Mouse (Mus musculus) liver, adult 2 months (tissue): Measurements from ENCODE around the gene Entpd2. TPM values are rescaled to one million over a fixed set of nuclear protein-coding genes. Genes with fewer than 3 reads are reported as not detected.

Experiments used
- DNase-seq: peaks from one replicate; pipeline ENCODE4 v3.0.0-alpha.2; 2011; ENCODE audit warnings: low read depth, low spot score; ENCODE audit errors: extremely low read depth
- H3K27ac ChIP-seq: fragments of 200-500 bp; replicated peaks from 2 replicates; pipeline ENCODE4 v1.5.1; 2012; ENCODE audit warnings: low read depth, mild to moderate bottlenecking, control low read depth, inconsistent platforms, low read length; ENCODE audit not compliant: insufficient read depth
- H3K27me3 ChIP-seq: fragments of 200-500 bp; 2 replicates; pipeline ENCODE4 v1.6.1; 2012; ENCODE audit warnings: mild to moderate bottlenecking, moderate library complexity, low read length, inconsistent platforms; ENCODE audit not compliant: control insufficient read depth, insufficient read depth
- H3K36me3 ChIP-seq: fragments of 200-500 bp; 2 replicates; pipeline ENCODE4 v1.6.1; 2012; ENCODE audit warnings: low read length, inconsistent platforms; ENCODE audit not compliant: control insufficient read depth, insufficient read depth
- H3K4me1 ChIP-seq: fragments of 200-500 bp; 2 replicates; pipeline ENCODE4 v1.6.1; 2011; ENCODE audit warnings: low read length; ENCODE audit not compliant: control insufficient read depth, insufficient read depth
- H3K4me3 ChIP-seq: fragments of 200-500 bp; 2 replicates; pipeline ENCODE4 v1.5.1; 2011; ENCODE audit warnings: low read depth, mild to moderate bottlenecking, control low read depth, low read length, moderate library complexity; ENCODE audit not compliant: insufficient read depth
- H3K79me2 ChIP-seq: fragments of 200-500 bp; 2 replicates; pipeline ENCODE4 v1.6.1; 2012; ENCODE audit warnings: inconsistent platforms, mild to moderate bottlenecking, low read length, moderate library complexity; ENCODE audit not compliant: control insufficient read depth, insufficient read depth
- H3K9ac ChIP-seq: fragments of 200-500 bp; 2 replicates; pipeline ENCODE4 v1.6.1; 2012; ENCODE audit warnings: low read depth, mild to moderate bottlenecking, control low read depth, inconsistent platforms, low read length
- CTCF ChIP-seq: fragments of 200-500 bp; IDR thresholded peaks from 2 replicates; pipeline ENCODE4 v1.5.1; 2011; ENCODE audit warnings: low read depth, low read length, control low read depth
- POLR2A ChIP-seq: fragments of 200-500 bp; IDR thresholded peaks from 2 replicates; pipeline ENCODE4 v1.6.1; 2011; ENCODE audit warnings: low read length, control low read depth; ENCODE audit not compliant: insufficient read depth; ENCODE audit errors: extremely low read depth
- WGBS: fragments of 180-500 bp; shearing (Covaris S2); methylation state at CpG from one replicate; pipeline ENCODE4 v1.1.7; 2018; 5-methylcytosine and 5-hydroxymethylcytosine counted together
- polyA plus RNA-seq: library from polyadenylated mRNA; depleted of rRNA; stranded (reverse); fragments of >200 nt; gene quantifications from 2 replicates; pipeline ENCODE4 v1.2.3, GENCODE M21; 2012
- total RNA-seq: library from RNA; depleted of rRNA; stranded (reverse); fragments of >200 nt; gene quantifications from 2 replicates; pipeline ENCODE4 v1.2.3, GENCODE M21; 2014

Entpd2 gene
- total and polyA plus RNA-seq, 2 experiments: 0.92 to 9.7 TPM

DNA sequence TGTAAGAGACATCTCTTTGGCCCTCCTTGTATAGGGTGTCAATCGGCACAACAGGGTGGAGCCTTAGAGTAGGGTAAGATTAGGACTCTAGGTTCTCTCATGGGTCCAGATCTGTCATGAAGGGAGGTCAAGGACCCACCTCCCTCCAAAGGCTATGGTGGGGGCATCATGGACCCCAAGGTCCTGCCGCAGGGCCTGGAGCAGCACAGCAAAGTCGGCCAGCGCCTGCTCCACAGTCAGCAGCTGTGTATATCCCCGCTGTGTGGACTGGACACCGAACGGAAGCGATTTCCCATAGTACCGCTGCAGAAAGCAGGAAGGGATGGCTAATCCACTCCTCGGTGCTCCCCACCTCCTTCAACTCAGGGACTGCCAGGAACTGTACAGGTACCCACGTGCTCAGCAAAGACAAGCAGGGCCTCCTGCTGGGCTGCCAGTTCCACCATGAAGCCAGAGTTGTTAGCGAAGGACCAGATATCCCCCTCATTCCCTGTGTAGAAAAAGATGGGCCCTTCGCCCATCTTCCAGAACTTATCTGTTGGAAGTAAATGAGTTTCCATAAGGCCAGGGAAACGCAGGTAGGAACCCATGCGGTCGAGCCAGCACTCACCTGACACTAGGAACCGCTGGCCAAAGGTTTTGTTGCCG lies 40.1 kb upstream of the Entpd2 start:
- Histone ChIP-seq H3K4me3 (peak overlapping the region; percentile 60; the same call in 1 of the 2 replicates), H3K4me1 (peaks cover 13% of the 10 kb centered on the region), H3K79me2 (no peaks in the 10 kb centered on the region), H3K27ac (no peak overlapping the region), H3K9ac (peak overlapping the region; percentile 47), H3K27me3 (no peaks in the 10 kb centered on the region), H3K36me3 (peaks cover 2% of the 10 kb centered on the region; the same call in 1 of the 2 replicates)
- TF ChIP-seq CTCF (no peak), POLR2A (no peak)
- WGBS: 32% methylated on average over 18 of the region's 18 CpGs
- no peak for DNase-seq

DNA sequence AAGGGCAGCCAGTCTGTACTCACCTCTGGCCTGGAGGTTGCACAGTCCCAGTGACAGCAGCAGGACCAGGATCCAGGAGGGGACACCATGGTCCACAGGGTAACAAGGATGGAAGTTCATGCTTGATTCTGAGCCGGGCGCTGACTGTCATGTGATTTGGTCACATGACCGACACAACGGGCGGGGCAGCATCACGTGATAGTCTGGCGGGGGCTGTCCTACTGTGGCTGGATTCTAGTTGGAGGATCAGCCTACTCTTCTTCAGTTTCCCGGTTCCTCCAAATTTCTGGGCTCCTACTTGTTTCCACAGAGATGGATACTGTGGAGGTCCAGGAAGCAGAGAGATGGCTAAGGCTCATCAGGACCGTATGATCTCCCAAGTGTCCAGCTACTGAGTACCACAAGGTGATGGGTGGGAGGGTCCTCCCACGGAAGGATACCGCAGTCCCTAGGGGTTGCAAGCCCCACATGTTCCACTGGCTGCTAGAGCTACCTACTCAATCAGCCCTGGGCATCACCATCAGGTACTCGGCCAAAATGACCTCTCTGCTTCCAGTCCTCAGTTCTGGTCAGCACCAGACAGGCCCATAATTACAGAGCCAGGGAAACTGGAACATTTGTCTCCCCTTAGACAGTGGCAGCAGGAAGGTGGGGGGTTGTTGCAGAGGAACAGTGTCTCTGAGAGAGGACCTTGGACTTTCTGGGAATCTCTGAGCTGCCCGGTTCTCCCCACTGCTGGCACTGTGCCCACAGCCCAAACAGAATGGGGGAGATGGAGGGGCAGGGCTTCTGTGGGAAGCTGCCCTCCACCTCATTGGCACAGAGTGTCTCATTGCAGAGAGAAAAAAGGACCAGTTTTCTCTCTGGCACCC lies 39.2 kb upstream of the Entpd2 start, which contains the start of gene Dpp7:
Gene Dpp7, minus strand, starts transcription at position 152 of the 872 bp plus-strand sequence.
- Histone ChIP-seq H3K9ac (peak within 1 kb of the TSS; percentile 47), H3K27me3 (no peaks in the 10 kb centered on the region), H3K4me3 (peak within 1 kb of the TSS; percentile 60), H3K36me3 (peaks cover 2% of the 10 kb centered on the region; the same call in 1 of the 2 replicates), H3K27ac (peak within 1 kb of the TSS; percentile 37; the same call in 1 of the 2 replicates), H3K79me2 (no peaks in the 10 kb centered on the region), H3K4me1 (peaks cover 13% of the 10 kb centered on the region)
- peak; percentile 71 for DNase-seq
- under 1% methylated on average over 13 of the region's 13 CpGs for WGBS
- no peak for TF ChIP-seq CTCF
- 0 out of 2 replicates have a peak, but pooled peaks have one; percentile 30 for TF ChIP-seq POLR2A

DNA sequence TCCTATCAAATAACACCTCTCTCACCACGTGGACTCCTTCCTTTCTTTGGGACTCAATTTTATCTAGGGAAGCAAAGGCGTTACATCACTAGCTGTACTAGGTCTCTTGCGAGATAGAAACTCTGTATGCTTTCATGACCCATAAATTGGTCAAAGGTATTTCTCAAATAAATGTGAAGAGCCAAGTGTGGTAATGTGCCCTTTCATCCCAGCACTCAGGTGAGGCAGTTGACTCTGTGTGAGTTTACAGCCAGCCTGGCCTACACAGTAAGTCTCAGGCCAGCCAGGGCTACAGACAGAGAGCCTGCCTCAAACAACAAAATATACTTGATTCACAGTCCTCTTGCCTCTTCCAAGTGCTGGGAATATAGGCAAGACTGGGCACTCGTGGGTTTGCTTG lies 35.8 kb upstream of the Entpd2 start:
- DNase-seq: peak; percentile 71
- peak overlapping the region; percentile 7; the same call in 1 of the 2 replicates for H3K27ac ChIP-seq
- no peaks in the 10 kb centered on the region for H3K36me3 ChIP-seq
- H3K9ac ChIP-seq: no peak overlapping the region
- WGBS: 19% methylated on average over 4 of the region's 4 CpGs
- peaks cover 13% of the 10 kb centered on the region for H3K4me1 ChIP-seq
- no peaks in the 10 kb centered on the region for H3K79me2 ChIP-seq
- TF ChIP-seq CTCF (no peak), POLR2A (no peak)
- H3K27me3 ChIP-seq: no peaks in the 10 kb centered on the region
- H3K4me3 ChIP-seq: no peak overlapping the region

- Histone ChIP-seq H3K36me3 (no peaks in the 10 kb centered on the region), H3K9ac (no peak overlapping the region), H3K79me2 (no peaks in the 10 kb centered on the region), H3K4me1 (peaks cover 2% of the 10 kb centered on the region; the same call in 1 of the 2 replicates), H3K4me3 (no peak overlapping the region), H3K27ac (no peak overlapping the region), H3K27me3 (no peaks in the 10 kb centered on the region)
- TF ChIP-seq POLR2A (no peak), CTCF (no peak)
- 46% methylated on average over 13 of the region's 13 CpGs for WGBS
- DNase-seq: no peak
Measured at GRCm38 (mm10) chr2:25363478-25364178, 32.0 kb upstream of the Entpd2 start.

DNA sequence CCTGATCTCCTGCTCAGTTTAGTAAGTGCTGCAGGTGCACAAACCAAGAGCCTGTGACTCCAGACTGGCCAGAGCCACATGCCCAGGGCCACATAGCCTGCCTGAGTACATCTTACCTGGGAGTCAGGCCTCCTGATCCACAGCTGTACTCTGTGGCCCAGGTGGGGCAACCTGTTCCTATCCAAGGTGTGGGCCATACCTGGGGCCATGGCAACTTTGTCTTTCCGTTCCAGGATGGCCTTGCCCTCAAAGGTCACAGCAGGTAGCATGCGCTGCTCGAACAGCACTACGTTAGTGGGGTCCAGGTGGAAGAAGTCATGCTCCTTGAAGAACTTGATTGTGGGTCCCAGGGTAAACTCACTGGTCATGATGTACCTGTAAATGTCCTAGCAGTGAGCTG lies 31.4 kb upstream of the Entpd2 start:
- WGBS: 94% methylated on average over 4 of the region's 4 CpGs
- DNase-seq: no peak
- Histone ChIP-seq H3K9ac (no peak overlapping the region), H3K79me2 (no peaks in the 10 kb centered on the region), H3K36me3 (no peaks in the 10 kb centered on the region), H3K27ac (no peak overlapping the region), H3K4me1 (peaks cover 2% of the 10 kb centered on the region; the same call in 1 of the 2 replicates), H3K27me3 (no peaks in the 10 kb centered on the region), H3K4me3 (0 out of 2 replicates have a peak overlapping the region, but pooled peaks have one; percentile 86)
- TF ChIP-seq POLR2A (no peak), CTCF (no peak)
